19 mouse cellular contexts compared by ENCODE assay signal in the genomic region with DNA sequence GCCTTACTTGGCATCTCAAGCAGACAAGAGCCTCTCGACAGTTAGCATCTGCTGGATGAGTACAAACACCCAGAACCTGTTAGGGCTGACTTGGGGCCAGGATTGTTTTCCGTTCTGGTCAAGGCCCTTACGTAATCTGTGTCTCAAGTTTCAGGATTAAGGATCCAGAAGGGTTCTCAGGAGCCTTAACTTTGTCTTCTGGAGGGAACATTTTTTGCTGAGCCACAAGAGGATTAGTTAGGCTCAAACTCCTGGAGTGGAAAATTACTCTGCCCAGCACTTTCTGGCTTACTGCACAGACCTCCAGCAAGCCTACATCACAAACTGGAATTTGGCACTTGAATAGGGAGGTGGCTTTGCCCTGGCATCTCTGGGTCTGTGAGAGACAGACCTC. TPM values are rescaled to one million over a fixed set of nuclear protein-coding genes. Genes with fewer than 3 reads are reported as not detected.
DNase-seq lines count a peak whose midpoint lies in the region; ATAC-seq and TF ChIP-seq lines count a peak whose summit lies in the region.
"Had no signal": no experiment of that assay in that cellular context is flagged by ENCODE, and none has a peak within 500 bp of the region (broad histone marks: within the 10 kb centered on the region; RNA-seq: fewer than 3 reads in every experiment).

No protein-coding gene starts in this region.

- H3K4me2 ChIP-seq in heart, postnatal 0 days (ENCODE audit: low read depth, low read length) = no peak overlapping the region
- H3K4me2 ChIP-seq in heart, embryonic 11.5 days = no peak overlapping the region
- no peak overlapping the region for H3K4me2 ChIP-seq in forebrain, postnatal 0 days (ENCODE audit: low read depth)
- H3K4me2 ChIP-seq: embryonic facial prominence, embryonic 15.5 days; heart, embryonic 15.5 days; hindbrain, embryonic 13.5 days; limb, embryonic 15.5 days; neural tube, embryonic 15.5 days had no signal

- H3K27ac ChIP-seq in heart, postnatal 0 days (ENCODE audit: low read depth) = peak overlapping the region; percentile 8; the same call in 1 of the 2 replicates
- no peak overlapping the region for H3K27ac ChIP-seq in heart, embryonic 11.5 days (ENCODE audit: low read depth, low read length)
- H3K27ac ChIP-seq in forebrain, postnatal 0 days (ENCODE audit: low read depth, low read length) = no peak overlapping the region
- H3K27ac ChIP-seq: embryonic facial prominence, embryonic 15.5 days; heart, embryonic 15.5 days; hindbrain, embryonic 13.5 days; limb, embryonic 15.5 days; neural tube, embryonic 15.5 days had no signal

- no peak overlapping the region for H3K9ac ChIP-seq in heart, postnatal 0 days (replicated peaks; ENCODE audit: low read depth, low read length)
- H3K9ac ChIP-seq in heart, embryonic 11.5 days (ENCODE audit: low read depth, low read length) = no peak overlapping the region
- no peak overlapping the region for H3K9ac ChIP-seq in forebrain, postnatal 0 days
- H3K9ac ChIP-seq: embryonic facial prominence, embryonic 15.5 days; heart, embryonic 15.5 days; hindbrain, embryonic 13.5 days; limb, embryonic 15.5 days; neural tube, embryonic 15.5 days had no signal

- 0 out of 2 replicates have a peak, but pooled peaks cover 3% of the 10 kb centered on the region for H3K4me1 ChIP-seq in heart, postnatal 0 days (ENCODE audit: control insufficient read depth, insufficient read depth)
- H3K4me1 ChIP-seq in heart, embryonic 11.5 days (ENCODE audit: control insufficient read depth, insufficient read depth, low read length) = peaks cover 11% of the 10 kb centered on the region
- peaks cover 16% of the 10 kb centered on the region for H3K4me1 ChIP-seq in lung, adult 2 months (ENCODE audit: control insufficient read depth, insufficient read depth, low read length)
- no peaks in the 10 kb centered on the region for H3K4me1 ChIP-seq in forebrain, postnatal 0 days (ENCODE audit: insufficient read depth)
- H3K4me1 ChIP-seq: embryonic facial prominence, embryonic 15.5 days; hindbrain, embryonic 13.5 days; limb, embryonic 15.5 days; neural tube, embryonic 15.5 days had no signal

- no peak for TF ChIP-seq EP300 in heart, postnatal 0 days (IDR thresholded peaks at IDR 0.05; ENCODE audit: low read depth)

- no peak overlapping the region for H3K4me3 ChIP-seq in heart, postnatal 0 days (ENCODE audit: low read depth, low read length)
- H3K4me3 ChIP-seq in heart, embryonic 11.5 days (ENCODE audit: low read depth, low read length) = no peak overlapping the region
- H3K4me3 ChIP-seq in lung, adult 2 months (replicated peaks; ENCODE audit: extremely low read depth, low read depth, low read length) = no peak overlapping the region
- H3K4me3 ChIP-seq in forebrain, postnatal 0 days (ENCODE audit: low read depth, low read length) = no peak overlapping the region
- H3K4me3 ChIP-seq: embryonic facial prominence, embryonic 15.5 days; heart, embryonic 15.5 days; hindbrain, embryonic 13.5 days; limb, embryonic 15.5 days; neural tube, embryonic 15.5 days had no signal

- no peak for TF ChIP-seq CTCF in heart, postnatal 0 days (IDR thresholded peaks at IDR 0.05; ENCODE audit: low read depth)
- TF ChIP-seq CTCF in lung, adult 2 months (IDR thresholded peaks at IDR 0.05; ENCODE audit: insufficient read depth, low read length) = no peak
- no peak for TF ChIP-seq CTCF in forebrain, postnatal 0 days (IDR thresholded peaks at IDR 0.05; ENCODE audit: low read depth)

- DNase-seq in heart, postnatal 0 days (ENCODE audit: low spot score) = no peak
- peak; percentile 17 for DNase-seq in Muller cell, postnatal 12 days (ENCODE audit: inconsistent ontology term)
- peak; percentile 56 for DNase-seq in fat pad, adult 2 months (ENCODE audit: extremely low read depth, low read depth, low spot score)
- peak; percentile 65 for DNase-seq in lung, adult 2 months
- DNase-seq in frontal cortex, postnatal 25 days (ENCODE audit: low spot score in 2 of 2) = no peak
- DNase-seq in right cerebral cortex, postnatal 4 days = no peak
- no peak for DNase-seq in forebrain, postnatal 0 days
- DNase-seq: cerebellum, adult 11 months; cerebellum, postnatal 36 days; thymus, adult 2 months had no signal

- H3K27me3 ChIP-seq in heart, postnatal 0 days (ENCODE audit: control insufficient read depth, insufficient read depth, low read length) = no peaks in the 10 kb centered on the region
- H3K27me3 ChIP-seq in heart, embryonic 11.5 days (ENCODE audit: control insufficient read depth, insufficient read depth, low read length) = no peaks in the 10 kb centered on the region
- no peaks in the 10 kb centered on the region for H3K27me3 ChIP-seq in forebrain, postnatal 0 days (ENCODE audit: insufficient read depth, low read length)
- H3K27me3 ChIP-seq: embryonic facial prominence, embryonic 15.5 days; heart, embryonic 15.5 days; hindbrain, embryonic 13.5 days; limb, embryonic 15.5 days; neural tube, embryonic 15.5 days had no signal

- ATAC-seq in heart, postnatal 0 days (ENCODE audit: insufficient read depth, low read depth) = no peak
- ATAC-seq in heart, embryonic 11.5 days (replicated peaks; ENCODE audit: insufficient number of reproducible peaks, low FRiP score, low TSS enrichment) = no peak
- no peak for ATAC-seq in forebrain, postnatal 0 days
- ATAC-seq: forebrain, embryonic 14.5 days; intestine, postnatal 0 days had no signal

- H3K9me3 ChIP-seq in heart, postnatal 0 days (replicated peaks; ENCODE audit: control insufficient read depth, low read length) = no peaks in the 10 kb centered on the region
- no peaks in the 10 kb centered on the region for H3K9me3 ChIP-seq in heart, embryonic 11.5 days (replicated peaks; ENCODE audit: control insufficient read depth, low read length)
- no peaks in the 10 kb centered on the region for H3K9me3 ChIP-seq in forebrain, postnatal 0 days (ENCODE audit: low read length)
- H3K9me3 ChIP-seq: embryonic facial prominence, embryonic 15.5 days; G1E; heart, embryonic 15.5 days; hindbrain, embryonic 13.5 days; limb, embryonic 15.5 days; neural tube, embryonic 15.5 days had no signal

- peaks cover 95% of the 10 kb centered on the region for H3K36me3 ChIP-seq in heart, postnatal 0 days (replicated peaks; ENCODE audit: control insufficient read depth, insufficient read depth, low read length)
- peaks cover 56% of the 10 kb centered on the region for H3K36me3 ChIP-seq in heart, embryonic 11.5 days (ENCODE audit: control insufficient read depth, insufficient read depth, low read length)
- H3K36me3 ChIP-seq in forebrain, postnatal 0 days (ENCODE audit: insufficient read depth) = peaks cover 88% of the 10 kb centered on the region

- 77% methylated on average over 3 of the region's 3 CpGs for WGBS in heart, postnatal 0 days
- 82% methylated on average over 3 of the region's 3 CpGs for WGBS in heart, embryonic 11.5 days (ENCODE audit: insufficient replicate concordance)
- WGBS in lung, adult 2 months = 42% methylated on average over 3 of the region's 3 CpGs
- 78% methylated on average over 3 of the region's 3 CpGs for WGBS in forebrain, postnatal 0 days

- TF ChIP-seq POLR2A in lung, adult 2 months (IDR thresholded peaks at IDR 0.05; ENCODE audit: borderline replicate concordance, extremely low read depth, low read depth, low read length) = no peak

RNA-seq across cellular contexts. Expression of a gene that starts 11.6 kb away (rescaled TPM):
- total RNA-seq in heart, postnatal 0 days (2014; rRNA removed; ENCODE audit: low replicate concordance) = 309 and 334 TPM in 2 replicates
- 385 and 421 TPM in 2 replicates for polyA plus RNA-seq in heart, postnatal 0 days (2015; fragmentation: Nextera tagmentation; extraction: Ambion mirVana)
- polyA plus RNA-seq in heart, embryonic 11.5 days (2014; fragmentation: Nextera tagmentation; extraction: Ambion mirVana) = 121 and 128 TPM in 2 replicates
- 443 and 458 TPM in 2 replicates for polyA plus RNA-seq in lung, adult 2 months (2012; rRNA removed)
- 58.4 and 68.4 TPM in 2 replicates for total RNA-seq in forebrain, postnatal 0 days (2014; rRNA removed)
- polyA plus RNA-seq in forebrain, postnatal 0 days (2015; fragmentation: Nextera tagmentation; extraction: Ambion mirVana) = 70.4 and 77.8 TPM in 2 replicates

RNA-seq across cellular contexts. Expression of a gene that starts 14.4 kb away (rescaled TPM):
- not detected in 2 replicates for total RNA-seq in heart, postnatal 0 days (2014; rRNA removed; ENCODE audit: low replicate concordance)
- polyA plus RNA-seq in heart, postnatal 0 days (2015; fragmentation: Nextera tagmentation; extraction: Ambion mirVana) = 0.04 and 0.05 TPM in 2 replicates
- polyA plus RNA-seq in heart, embryonic 11.5 days (2014; fragmentation: Nextera tagmentation; extraction: Ambion mirVana) = not detected in 2 replicates
- polyA plus RNA-seq in lung, adult 2 months (2012; rRNA removed) = 6.0 and 6.4 TPM in 2 replicates
- total RNA-seq in forebrain, postnatal 0 days (2014; rRNA removed) = 0.08 and 0.14 TPM in 2 replicates
- 0.04 TPM in 1 of 2 replicates, not detected in the other for polyA plus RNA-seq in forebrain, postnatal 0 days (2015; fragmentation: Nextera tagmentation; extraction: Ambion mirVana)
- polyA plus RNA-seq: forebrain, embryonic 14.5 days; G1E; neural tube, embryonic 15.5 days had no signal

RNA-seq across cellular contexts. Expression of a gene that starts 33.9 kb away (rescaled TPM):
- total RNA-seq in heart, postnatal 0 days (2014; rRNA removed; ENCODE audit: low replicate concordance) = 92.1 and 105 TPM in 2 replicates
- 57.3 and 64.2 TPM in 2 replicates for polyA plus RNA-seq in heart, postnatal 0 days (2015; fragmentation: Nextera tagmentation; extraction: Ambion mirVana)
- 55.6 and 62.2 TPM in 2 replicates for polyA plus RNA-seq in heart, embryonic 11.5 days (2014; fragmentation: Nextera tagmentation; extraction: Ambion mirVana)
- 60.9 and 69.0 TPM in 2 replicates for polyA plus RNA-seq in lung, adult 2 months (2012; rRNA removed)
- 63.1 and 74.6 TPM in 2 replicates for total RNA-seq in forebrain, postnatal 0 days (2014; rRNA removed)
- 50.9 and 55.6 TPM in 2 replicates for polyA plus RNA-seq in forebrain, postnatal 0 days (2015; fragmentation: Nextera tagmentation; extraction: Ambion mirVana)

RNA-seq across cellular contexts. Expression of a gene that starts 37.3 kb away (rescaled TPM):
- total RNA-seq in heart, postnatal 0 days (2014; rRNA removed; ENCODE audit: low replicate concordance) = 7.5 and 22.8 TPM in 2 replicates
- polyA plus RNA-seq in heart, postnatal 0 days (2015; fragmentation: Nextera tagmentation; extraction: Ambion mirVana) = 13.1 and 15.1 TPM in 2 replicates
- 20.6 and 23.5 TPM in 2 replicates for polyA plus RNA-seq in heart, embryonic 11.5 days (2014; fragmentation: Nextera tagmentation; extraction: Ambion mirVana)
- 60.7 and 67.3 TPM in 2 replicates for polyA plus RNA-seq in lung, adult 2 months (2012; rRNA removed)
- total RNA-seq in forebrain, postnatal 0 days (2014; rRNA removed) = 16.5 and 20.6 TPM in 2 replicates
- 13.7 and 17.7 TPM in 2 replicates for polyA plus RNA-seq in forebrain, postnatal 0 days (2015; fragmentation: Nextera tagmentation; extraction: Ambion mirVana)

RNA-seq across cellular contexts. Expression of a gene that starts 44.0 kb away (rescaled TPM):
- total RNA-seq in heart, postnatal 0 days (2014; rRNA removed; ENCODE audit: low replicate concordance) = 12.3 and 38.0 TPM in 2 replicates
- polyA plus RNA-seq in heart, postnatal 0 days (2015; fragmentation: Nextera tagmentation; extraction: Ambion mirVana) = 13.6 and 13.8 TPM in 2 replicates
- polyA plus RNA-seq in heart, embryonic 11.5 days (2014; fragmentation: Nextera tagmentation; extraction: Ambion mirVana) = 28.4 and 31.1 TPM in 2 replicates
- polyA plus RNA-seq in lung, adult 2 months (2012; rRNA removed) = 5.7 and 7.9 TPM in 2 replicates
- 5.8 and 7.6 TPM in 2 replicates for total RNA-seq in forebrain, postnatal 0 days (2014; rRNA removed)
- polyA plus RNA-seq in forebrain, postnatal 0 days (2015; fragmentation: Nextera tagmentation; extraction: Ambion mirVana) = 12.0 and 14.3 TPM in 2 replicates

Comparison
In these comparisons a context has a peak if more than half of its experiments do, and no peak if none do; other contexts are left out.
1. DNase-seq: peak in Muller cell, postnatal 12 days (single experiment), fat pad, adult 2 months (single experiment) and lung, adult 2 months (single experiment); none in heart, postnatal 0 days (single experiment), frontal cortex, postnatal 25 days (0 of 2), right cerebral cortex, postnatal 4 days (single experiment) and forebrain, postnatal 0 days (single experiment).